Comparison of ENCODE assay signal across 20 mouse cellular contexts in the genomic region with DNA sequence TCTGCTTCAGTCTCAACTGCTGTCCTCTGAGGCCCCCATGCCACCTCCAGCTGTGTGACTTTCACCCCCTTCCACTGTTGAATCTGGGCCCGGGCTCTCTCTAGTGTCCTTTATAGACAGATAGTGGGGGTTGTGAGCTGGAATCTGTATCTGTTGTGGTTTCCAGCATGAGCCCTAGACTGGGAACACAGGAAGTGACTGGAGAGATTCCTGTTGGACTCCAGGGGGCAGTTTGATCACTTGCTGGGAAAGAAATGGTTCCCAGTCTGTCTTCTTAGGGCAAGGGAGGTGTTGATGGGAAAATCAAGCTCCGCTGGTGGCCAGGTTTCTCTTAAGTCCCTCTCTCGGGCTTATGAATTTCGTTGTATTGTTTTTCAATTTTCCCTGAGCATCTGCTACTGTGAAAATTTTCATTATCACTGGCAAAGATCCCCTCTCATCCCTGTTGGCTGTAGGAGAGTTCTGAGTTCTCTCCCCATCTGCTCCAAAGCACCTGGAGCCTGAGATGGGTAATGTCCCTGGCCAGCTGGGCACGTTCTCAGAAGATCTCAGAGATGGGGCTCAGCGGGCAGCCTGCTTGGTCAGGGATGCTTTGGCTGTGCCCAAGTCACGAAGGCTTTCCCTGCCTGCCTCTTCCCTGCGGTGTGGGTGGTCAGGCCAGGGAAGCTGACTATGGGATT.
DNase-seq lines count a peak whose midpoint lies in the region; ATAC-seq and TF ChIP-seq lines count a peak whose summit lies in the region.
"Had no signal": no experiment of that assay in that cellular context is flagged by ENCODE, and none has a peak within 500 bp of the region (broad histone marks: within the 10 kb centered on the region; RNA-seq: fewer than 3 reads in every experiment).

No protein-coding gene starts in this region.

- no peaks in the 10 kb centered on the region for H3K4me1 ChIP-seq in intestine, postnatal 0 days (replicated peaks; ENCODE audit: control insufficient read depth, insufficient read depth, low read length)
- no peaks in the 10 kb centered on the region for H3K4me1 ChIP-seq in intestine, embryonic 16.5 days (ENCODE audit: control insufficient read depth, insufficient read depth, low read length)
- peaks cover 8% of the 10 kb centered on the region for H3K4me1 ChIP-seq in cerebellum, adult 2 months (ENCODE audit: control insufficient read depth, insufficient read depth, low read length)
- no peaks in the 10 kb centered on the region for H3K4me1 ChIP-seq in kidney, embryonic 14.5 days (ENCODE audit: control insufficient read depth, insufficient read depth, low read length)
- H3K4me1 ChIP-seq: embryonic facial prominence, embryonic 15.5 days; megakaryocyte, embryonic 14.5 days had no signal

- no peak overlapping the region for H3K4me3 ChIP-seq in intestine, postnatal 0 days (ENCODE audit: low read depth, low read length)
- no peak overlapping the region for H3K4me3 ChIP-seq in intestine, embryonic 16.5 days (ENCODE audit: low read length)
- H3K4me3 ChIP-seq in cerebellum, adult 2 months (replicated peaks; ENCODE audit: insufficient read depth, low read depth, low read length) = no peak overlapping the region
- H3K4me3 ChIP-seq in kidney, embryonic 14.5 days (ENCODE audit: low read length) = no peak overlapping the region
- H3K4me3 ChIP-seq: embryonic facial prominence, embryonic 15.5 days; gastrocnemius, adult 2 months; megakaryocyte, embryonic 14.5 days; midbrain, embryonic 15.5 days had no signal

- peak; percentile 8; the same call in 1 of the 2 replicates for TF ChIP-seq CTCF in intestine, postnatal 0 days (IDR thresholded peaks at IDR 0.05; ENCODE audit: low read depth)
- no peak for TF ChIP-seq CTCF in cerebellum, adult 2 months (IDR thresholded peaks at IDR 0.05; ENCODE audit: borderline replicate concordance, insufficient read depth, low read depth, low read length)

- H3K4me2 ChIP-seq in intestine, postnatal 0 days (replicated peaks; ENCODE audit: low read depth) = no peak overlapping the region
- no peak overlapping the region for H3K4me2 ChIP-seq in intestine, embryonic 16.5 days (ENCODE audit: low read depth, low read length)
- H3K4me2 ChIP-seq in kidney, embryonic 14.5 days (replicated peaks; ENCODE audit: low read depth, low read length) = no peak overlapping the region
- H3K4me2 ChIP-seq: embryonic facial prominence, embryonic 15.5 days; heart, embryonic 11.5 days; midbrain, embryonic 15.5 days had no signal

- no peak overlapping the region for H3K9ac ChIP-seq in intestine, postnatal 0 days (ENCODE audit: low read depth, low read length)
- no peak overlapping the region for H3K9ac ChIP-seq in intestine, embryonic 16.5 days (ENCODE audit: low read depth, low read length)
- H3K9ac ChIP-seq in kidney, embryonic 14.5 days (ENCODE audit: low read depth, low read length) = no peak overlapping the region
- H3K9ac ChIP-seq: embryonic facial prominence, embryonic 15.5 days; midbrain, embryonic 15.5 days had no signal

- no peak for ATAC-seq in intestine, postnatal 0 days
- no peak for ATAC-seq in intestine, embryonic 16.5 days
- no peak for ATAC-seq in kidney, embryonic 14.5 days (ENCODE audit: low FRiP score, low TSS enrichment)
- ATAC-seq: hindbrain, embryonic 16.5 days; midbrain, embryonic 15.5 days had no signal

- no peak overlapping the region for H3K27ac ChIP-seq in intestine, postnatal 0 days (ENCODE audit: low read depth, low read length)
- no peak overlapping the region for H3K27ac ChIP-seq in intestine, embryonic 16.5 days (ENCODE audit: low read length)
- no peak overlapping the region for H3K27ac ChIP-seq in cerebellum, adult 2 months (ENCODE audit: insufficient read depth, low read length)
- H3K27ac ChIP-seq in kidney, embryonic 14.5 days (ENCODE audit: low read depth, low read length) = no peak overlapping the region
- H3K27ac ChIP-seq: embryonic facial prominence, embryonic 15.5 days; gastrocnemius, adult 2 months; midbrain, embryonic 15.5 days had no signal

- no peaks in the 10 kb centered on the region for H3K9me3 ChIP-seq in intestine, postnatal 0 days (ENCODE audit: control insufficient read depth)
- H3K9me3 ChIP-seq in intestine, embryonic 16.5 days (ENCODE audit: control insufficient read depth, low read length) = no peaks in the 10 kb centered on the region
- H3K9me3 ChIP-seq in kidney, embryonic 14.5 days (ENCODE audit: control insufficient read depth, low read length) = no peaks in the 10 kb centered on the region
- H3K9me3 ChIP-seq: embryonic facial prominence, embryonic 15.5 days; midbrain, embryonic 15.5 days had no signal

- 84% methylated on average over 8 of the region's 8 CpGs for WGBS in intestine, postnatal 0 days
- WGBS in intestine, embryonic 16.5 days = 84% methylated on average over 8 of the region's 8 CpGs
- 21% methylated on average over 8 of the region's 8 CpGs for WGBS in cerebellum, adult 2 months
- 85% methylated on average over 8 of the region's 8 CpGs for WGBS in kidney, embryonic 14.5 days

- peak; percentile 39 to 65 for DNase-seq in cerebellum, adult 2 months
- DNase-seq in cerebellum, postnatal 10 days = peak; percentile 59 to 73
- DNase-seq in layer of hippocampus, postnatal 10 days (ENCODE audit: low spot score in 2 of 2) = peak; percentile 38 to 51
- DNase-seq in thymus, postnatal 4 days = no peak
- DNase-seq: gastrocnemius, adult 2 months; heart, postnatal 10 days; kidney, adult 11 months; kidney, postnatal 10 days; liver; lung, adult 18-20 months; lung, postnatal 14 days; thymus, adult 2 months had no signal

- TF ChIP-seq POLR2A in cerebellum, adult 2 months (IDR thresholded peaks at IDR 0.05; ENCODE audit: borderline replicate concordance, insufficient read depth, low read length) = no peak

- H3K27me3 ChIP-seq in intestine, postnatal 0 days (replicated peaks; ENCODE audit: control insufficient read depth, insufficient read depth, low read length) = no peaks in the 10 kb centered on the region
- no peaks in the 10 kb centered on the region for H3K27me3 ChIP-seq in intestine, embryonic 16.5 days (replicated peaks; ENCODE audit: control insufficient read depth, insufficient read depth, low read length)
- H3K27me3 ChIP-seq in cerebellum, adult 2 months (ENCODE audit: control insufficient read depth, insufficient read depth, low read length) = no peaks in the 10 kb centered on the region
- H3K27me3 ChIP-seq in kidney, embryonic 14.5 days (ENCODE audit: control insufficient read depth, insufficient read depth, low read length) = no peaks in the 10 kb centered on the region
- H3K27me3 ChIP-seq: embryonic facial prominence, embryonic 15.5 days; megakaryocyte, embryonic 14.5 days; midbrain, embryonic 15.5 days had no signal

- no peaks in the 10 kb centered on the region for H3K36me3 ChIP-seq in intestine, postnatal 0 days (ENCODE audit: control insufficient read depth, insufficient read depth)
- no peaks in the 10 kb centered on the region for H3K36me3 ChIP-seq in intestine, embryonic 16.5 days (ENCODE audit: control insufficient read depth, insufficient read depth, low read length)
- H3K36me3 ChIP-seq in kidney, embryonic 14.5 days (ENCODE audit: control insufficient read depth, insufficient read depth, low read length) = no peaks in the 10 kb centered on the region
- H3K36me3 ChIP-seq: embryonic facial prominence, embryonic 15.5 days; midbrain, embryonic 15.5 days had no signal
